Mouse (Mus musculus) heart, embryonic 16.5 days (tissue): Measurements from ENCODE around the gene Mical1. TPM values are rescaled to one million over a fixed set of nuclear protein-coding genes. Genes with fewer than 3 reads are reported as not detected.

Experiments
- ATAC-seq: fragments of 200-750 bp; cut with Nextera tagmentation; replicated peaks from 2 replicates; pipeline ENCODE4 v1.8.0; 2017; ENCODE audit warnings: moderate number of reproducible peaks; ENCODE audit not compliant: insufficient read depth, low FRiP score; ENCODE audit errors: extremely low read depth
- H3K27ac ChIP-seq: fragments of 300-500 bp; sonication (generic); 2 replicates; pipeline ENCODE4 v1.5.1; 2014; ENCODE audit warnings: mild to moderate bottlenecking, low read length, control low read depth, moderate library complexity
- H3K27me3 ChIP-seq: fragments of 300-500 bp; sonication (generic); 2 replicates; pipeline ENCODE4 v1.6.1; 2014; ENCODE audit warnings: low read length, mixed read lengths; ENCODE audit not compliant: control insufficient read depth, insufficient read depth
- H3K36me3 ChIP-seq: fragments of 300-500 bp; sonication (generic); 2 replicates; pipeline ENCODE4 v1.6.1; 2014; ENCODE audit not compliant: control insufficient read depth, insufficient read depth
- H3K4me1 ChIP-seq: fragments of 300-500 bp; sonication (generic); 2 replicates; pipeline ENCODE4 v1.6.1; 2014; ENCODE audit warnings: low read length, mixed read lengths; ENCODE audit not compliant: control insufficient read depth, insufficient read depth
- H3K4me2 ChIP-seq: fragments of 300-500 bp; sonication (generic); 2 replicates; pipeline ENCODE4 v1.6.1; 2014; ENCODE audit warnings: low read depth, mild to moderate bottlenecking, control low read depth, low read length
- H3K4me3 ChIP-seq: fragments of 300-500 bp; sonication (generic); 2 replicates; pipeline ENCODE4 v1.5.1; 2014; ENCODE audit warnings: mild to moderate bottlenecking, control low read depth, low read length
- H3K9ac ChIP-seq: fragments of 300-500 bp; sonication (generic); 2 replicates; pipeline ENCODE4 v1.6.1; 2014; ENCODE audit warnings: low read length, control low read depth
- H3K9me3 ChIP-seq: fragments of 300-500 bp; sonication (generic); replicated peaks from 2 replicates; pipeline ENCODE4 v1.6.1; 2016; ENCODE audit warnings: low read length; ENCODE audit not compliant: control insufficient read depth
- WGBS: fragments of 180-500 bp; shearing (Covaris S2); extraction: QIAGEN DNeasy Blood & Tissue Kit; methylation state at CpG from one replicate; pipeline ENCODE4 v1.1.7; 2014; 5-methylcytosine and 5-hydroxymethylcytosine counted together
- polyA plus RNA-seq: library from polyadenylated mRNA; unstranded; fragments of >200 nt; fragmentation: Nextera tagmentation; extraction: Ambion mirVana; gene quantifications from 2 replicates; pipeline ENCODE4 v1.2.1, GENCODE M21; 2015

The Mical1 gene
- polyA plus RNA-seq, 1 experiment from 2014 or later = 37.7 TPM

- Histone ChIP-seq H3K27me3 (no peaks in the 10 kb centered on the region), H3K9ac (no peak overlapping the region), H3K9me3 (no peaks in the 10 kb centered on the region), H3K27ac (no peak overlapping the region), H3K4me2 (no peak overlapping the region), H3K4me1 (peaks cover 19% of the 10 kb centered on the region), H3K36me3 (peaks cover 49% of the 10 kb centered on the region), H3K4me3 (no peak overlapping the region)
- no peak for ATAC-seq
- WGBS = 93% methylated on average over 16 of the region's 16 CpGs
Measured at GRCm38 (mm10) chr10:41485778-41486177, 9.7 kb downstream of the Mical1 start.

- ATAC-seq = no peak
- Histone ChIP-seq H3K27me3 (no peaks in the 10 kb centered on the region), H3K4me1 (peaks cover 12% of the 10 kb centered on the region), H3K36me3 (peaks cover 44% of the 10 kb centered on the region), H3K4me2 (no peak overlapping the region), H3K4me3 (no peak overlapping the region), H3K27ac (no peak overlapping the region), H3K9ac (no peak overlapping the region), H3K9me3 (no peaks in the 10 kb centered on the region)
- 85% methylated on average over 14 of the region's 14 CpGs for WGBS
Measured at GRCm38 (mm10) chr10:41486506-41487170, 10.5 kb downstream of the Mical1 start.

GRCm38 (mm10) chr10:41488877-41489276 lies 12.8 kb downstream of the Mical1 start:
- Histone ChIP-seq H3K27ac (no peak overlapping the region), H3K4me1 (peaks cover 12% of the 10 kb centered on the region), H3K9me3 (no peaks in the 10 kb centered on the region), H3K9ac (peak overlapping the region; percentile 83), H3K4me2 (peak overlapping the region; percentile 100), H3K27me3 (no peaks in the 10 kb centered on the region), H3K4me3 (peak overlapping the region; percentile 75), H3K36me3 (peaks cover 30% of the 10 kb centered on the region)
- WGBS = 32% methylated on average over 7 of the region's 7 CpGs
- no peak for ATAC-seq

GRCm38 (mm10) chr10:41489294-41489693 lies 13.2 kb downstream of the Mical1 start:
- H3K4me3 ChIP-seq = peak overlapping the region; percentile 75
- H3K9ac ChIP-seq = peak overlapping the region; percentile 83
- ATAC-seq = no peak
- WGBS = 23% methylated on average over 8 of the region's 8 CpGs
- peak overlapping the region; percentile 100 for H3K4me2 ChIP-seq
- no peaks in the 10 kb centered on the region for H3K27me3 ChIP-seq
- H3K9me3 ChIP-seq = no peaks in the 10 kb centered on the region
- H3K36me3 ChIP-seq = peaks cover 26% of the 10 kb centered on the region
- H3K27ac ChIP-seq = no peak overlapping the region
- peaks cover 12% of the 10 kb centered on the region for H3K4me1 ChIP-seq

DNA sequence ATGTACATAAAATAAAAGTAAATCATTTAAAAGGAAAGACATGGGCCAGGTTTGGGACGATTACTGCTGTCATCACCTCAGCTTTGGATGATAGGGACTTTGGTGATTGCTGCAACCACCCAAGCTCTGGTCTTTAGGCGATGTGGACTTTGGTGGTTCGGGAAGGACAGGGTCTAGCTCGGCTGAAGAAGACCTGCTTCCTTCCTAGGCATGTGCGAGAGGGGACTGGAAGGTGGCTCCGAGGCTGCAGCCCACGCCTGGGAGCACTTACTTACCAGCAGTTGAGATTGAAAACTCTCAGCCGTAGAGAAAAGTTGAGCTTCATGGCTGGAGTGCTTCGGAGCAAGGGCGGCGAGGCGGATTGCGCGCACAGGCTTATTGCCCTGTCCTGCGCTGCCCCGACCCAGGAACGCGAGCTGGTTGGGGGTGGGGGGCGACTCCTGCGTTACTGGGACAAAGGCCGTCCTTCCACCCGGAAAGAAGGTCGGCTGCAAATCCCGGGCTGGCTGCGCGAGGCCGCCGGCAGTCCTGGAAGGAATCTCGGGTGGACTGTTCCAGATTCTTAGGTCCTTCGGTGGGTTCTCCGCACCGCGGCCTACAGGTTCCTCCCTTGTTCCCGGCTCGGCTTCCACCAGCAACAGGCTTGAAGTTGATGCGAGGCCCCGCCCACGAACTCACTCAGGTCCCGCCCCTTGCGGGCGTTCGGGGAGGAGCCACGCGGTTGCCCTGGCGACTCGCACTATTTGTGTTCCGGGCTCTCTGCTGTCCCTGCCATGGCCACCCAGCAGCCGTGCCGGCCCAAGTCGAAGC lies 13.8 kb downstream of the Mical1 start, which contains the start of the genes Smpd2 and Ppil6:
TSS of gene Smpd2 (minus strand) at position 662 of the 810 bp plus-strand sequence.
TSS of gene Ppil6 (plus strand) at position 732 of the 810 bp plus-strand sequence.
- WGBS = under 1% methylated on average over 50 of the region's 50 CpGs
- peak within 1 kb of the TSS; percentile 75 for H3K4me3 ChIP-seq
- H3K4me1 ChIP-seq = peaks cover 12% of the 10 kb centered on the region
- H3K36me3 ChIP-seq = peaks cover 22% of the 10 kb centered on the region
- peak within 1 kb of the TSS; percentile 100 for H3K4me2 ChIP-seq
- peak; percentile 94 for ATAC-seq
- peak within 1 kb of the TSS; percentile 82 for H3K27ac ChIP-seq
- peak within 1 kb of the TSS; percentile 83 for H3K9ac ChIP-seq
- H3K27me3 ChIP-seq = no peaks in the 10 kb centered on the region
- H3K9me3 ChIP-seq = no peaks in the 10 kb centered on the region

DNA sequence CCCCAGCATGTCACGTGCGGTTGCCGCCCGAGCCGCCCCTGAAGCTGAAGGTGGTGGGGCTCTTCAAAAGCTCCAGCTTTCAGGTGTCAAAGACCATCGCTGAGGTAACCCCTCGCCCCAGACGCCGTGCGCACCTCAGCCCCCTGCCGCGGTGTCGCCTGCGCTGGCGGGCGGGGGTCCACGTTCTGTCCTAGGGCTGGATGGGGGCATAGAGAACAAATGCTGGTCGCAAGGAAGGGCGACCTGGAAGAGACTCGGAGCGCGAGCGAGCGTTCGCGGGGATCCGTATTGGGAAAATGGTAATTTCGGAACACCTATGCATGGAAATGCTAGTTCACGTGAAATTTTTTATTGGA lies 14.4 kb downstream of the Mical1 start:
- H3K9ac ChIP-seq = peak overlapping the region; percentile 77
- WGBS = under 1% methylated on average over 29 of the region's 29 CpGs
- peaks cover 12% of the 10 kb centered on the region for H3K4me1 ChIP-seq
- ATAC-seq = peak; percentile 31
- no peaks in the 10 kb centered on the region for H3K27me3 ChIP-seq
- no peak overlapping the region for H3K27ac ChIP-seq
- H3K9me3 ChIP-seq = no peaks in the 10 kb centered on the region
- H3K36me3 ChIP-seq = peaks cover 17% of the 10 kb centered on the region
- peak overlapping the region; percentile 100 for H3K4me2 ChIP-seq
- peak overlapping the region; percentile 75 for H3K4me3 ChIP-seq

DNA sequence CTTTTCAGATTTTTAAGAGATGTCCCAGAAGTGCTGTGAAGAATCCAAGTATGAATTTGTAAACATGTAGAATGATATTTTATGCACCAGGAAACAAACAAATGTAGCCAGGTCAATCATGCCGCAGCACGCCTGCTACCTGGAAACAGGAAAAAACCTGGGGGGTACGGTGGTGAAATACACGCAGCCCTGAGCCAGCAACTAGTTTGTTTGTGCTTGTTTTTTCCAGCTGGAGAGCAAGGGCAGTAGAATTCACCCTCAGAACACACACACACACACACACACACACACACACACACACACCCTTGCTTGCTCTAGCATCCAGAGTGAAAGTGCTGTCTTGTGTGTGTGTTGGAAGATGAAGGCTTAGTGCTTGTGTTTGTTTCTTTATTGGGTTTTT lies 15.0 kb downstream of the Mical1 start:
- H3K9ac ChIP-seq = no peak overlapping the region
- no peak overlapping the region for H3K4me3 ChIP-seq
- no peak for ATAC-seq
- H3K9me3 ChIP-seq = no peaks in the 10 kb centered on the region
- peaks cover 12% of the 10 kb centered on the region for H3K4me1 ChIP-seq
- WGBS = 45% methylated on average over 4 of the region's 4 CpGs
- H3K27ac ChIP-seq = no peak overlapping the region
- H3K36me3 ChIP-seq = peaks cover 11% of the 10 kb centered on the region
- no peaks in the 10 kb centered on the region for H3K27me3 ChIP-seq
- H3K4me2 ChIP-seq = no peak overlapping the region

DNA sequence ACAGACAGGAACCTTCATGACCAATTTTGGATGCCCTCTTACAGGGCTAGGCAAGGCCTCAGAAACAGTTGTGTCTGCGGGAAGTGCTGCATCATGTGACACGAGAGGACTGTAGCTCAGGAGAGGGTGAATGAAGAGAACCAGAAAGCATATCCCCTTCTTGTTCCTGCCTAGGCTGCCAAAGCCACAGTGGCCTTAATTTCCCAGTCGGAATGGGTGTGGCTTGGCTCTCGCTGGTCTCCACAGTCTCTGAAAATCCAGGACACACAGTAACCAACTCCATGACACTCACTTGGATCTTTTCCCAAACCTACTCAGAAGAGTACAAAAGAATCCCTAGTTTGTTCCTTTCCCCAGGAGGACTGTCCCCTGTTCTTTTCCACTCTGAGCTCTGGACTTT lies 24.8 kb downstream of the Mical1 start:
- WGBS = 28% methylated on average over 4 of the region's 4 CpGs
- no peak overlapping the region for H3K4me3 ChIP-seq
- H3K27me3 ChIP-seq = no peaks in the 10 kb centered on the region
- peak overlapping the region; percentile 65 for H3K27ac ChIP-seq
- H3K4me1 ChIP-seq = peaks cover 12% of the 10 kb centered on the region
- no peak overlapping the region for H3K4me2 ChIP-seq
- no peaks in the 10 kb centered on the region for H3K9me3 ChIP-seq
- ATAC-seq = 0 out of 2 replicates have a peak, but pooled peaks have one; percentile 41
- no peaks in the 10 kb centered on the region for H3K36me3 ChIP-seq
- H3K9ac ChIP-seq = no peak overlapping the region

GRCm38 (mm10) chr10:41504996-41505395 lies 28.9 kb downstream of the Mical1 start:
- H3K36me3 ChIP-seq = no peaks in the 10 kb centered on the region
- no peaks in the 10 kb centered on the region for H3K9me3 ChIP-seq
- no peak overlapping the region for H3K4me3 ChIP-seq
- H3K27ac ChIP-seq = no peak overlapping the region
- H3K4me2 ChIP-seq = no peak overlapping the region
- no peak for ATAC-seq
- H3K9ac ChIP-seq = no peak overlapping the region
- 89% methylated on average over 1 of the region's 1 CpGs for WGBS
- H3K27me3 ChIP-seq = no peaks in the 10 kb centered on the region
- H3K4me1 ChIP-seq = peaks cover 12% of the 10 kb centered on the region
